Mouse (Mus musculus) frontal cortex, postnatal 14 days (tissue): ENCODE measurements around the gene Ppp2ca.

ENCODE experiments used
- DNase-seq, 2 experiments: peaks; one replicate each; pipeline ENCODE4 v3.0.0; 2022; ENCODE audit warnings: low spot score in 2 of 2

The Ppp2ca gene

DNA sequence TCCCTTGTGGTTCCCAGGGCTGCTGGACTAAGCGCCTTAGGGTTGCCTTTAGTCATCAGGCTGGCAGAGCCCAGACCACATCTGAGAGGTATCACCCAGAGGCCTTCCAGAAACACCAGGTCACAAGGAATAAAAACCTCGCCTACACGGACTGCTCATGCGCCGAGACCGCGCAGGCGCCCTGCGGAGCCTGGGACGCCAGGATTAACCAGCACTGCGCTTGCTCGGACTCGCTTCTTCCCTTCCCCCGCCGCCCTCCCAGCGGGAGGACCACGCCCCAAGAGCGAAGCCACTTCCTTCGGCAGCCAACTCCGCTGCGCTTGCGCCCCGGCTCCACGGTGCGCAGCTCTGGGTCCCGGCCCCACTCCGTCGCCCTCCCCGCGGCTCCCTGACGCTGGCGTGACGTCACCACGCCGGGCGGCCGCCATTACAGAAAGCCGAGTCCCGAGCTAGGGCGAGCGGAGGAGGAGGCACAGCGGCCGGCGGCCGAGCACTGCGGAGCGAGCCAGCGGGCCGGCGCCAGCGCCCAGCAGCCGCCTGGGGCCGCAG, at the start of gene Ppp2ca:
Gene Ppp2ca, plus strand, starts transcription at position 284 of the 549 bp plus-strand sequence.
- DNase-seq = peak; percentile 97

DNA sequence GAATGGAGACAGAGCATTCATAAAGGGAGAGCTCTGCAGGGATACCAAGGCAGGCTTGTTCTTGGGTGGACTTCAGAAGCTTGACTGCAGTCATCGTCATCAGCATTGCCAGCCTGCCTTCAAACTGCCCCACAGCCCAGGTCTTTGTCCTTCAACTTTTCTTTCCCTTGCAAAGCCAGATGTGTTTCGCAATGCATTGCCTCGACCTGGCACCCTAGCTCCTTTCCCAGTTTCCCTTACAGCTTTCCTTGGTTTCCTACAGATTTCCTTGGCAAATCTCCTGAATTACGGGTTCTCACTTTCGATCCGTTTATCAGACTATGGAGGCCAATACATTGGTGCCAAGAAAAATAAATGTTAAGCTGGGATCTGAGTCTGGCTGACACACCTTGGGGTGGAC, 45.1 kb upstream of the Ppp2ca start:
- no peak for DNase-seq

GRCm38 (mm10) chr11:52054728-52055127, 43.8 kb upstream of the Ppp2ca start:
- no peak for DNase-seq

DNA sequence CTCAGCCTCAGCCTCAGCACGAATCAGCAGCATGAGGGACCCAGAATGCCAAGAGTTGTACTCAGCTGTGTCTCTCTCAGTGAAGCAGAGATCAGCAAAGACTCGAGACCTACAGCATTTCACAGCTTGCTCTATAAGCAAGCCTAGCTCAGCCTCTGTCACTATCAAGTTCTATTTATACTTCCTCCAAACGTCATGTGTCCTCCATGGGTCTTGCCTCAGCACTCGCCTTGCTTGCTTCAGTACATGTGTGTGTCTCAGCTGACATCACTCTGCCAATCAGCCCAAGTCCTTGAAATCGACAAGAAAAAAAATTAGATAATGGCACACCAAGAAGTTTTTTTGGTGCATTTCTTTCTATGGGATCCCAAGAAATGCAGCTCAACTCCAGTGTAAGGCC, 42.3 kb upstream of the Ppp2ca start:
- no peak for DNase-seq

DNA sequence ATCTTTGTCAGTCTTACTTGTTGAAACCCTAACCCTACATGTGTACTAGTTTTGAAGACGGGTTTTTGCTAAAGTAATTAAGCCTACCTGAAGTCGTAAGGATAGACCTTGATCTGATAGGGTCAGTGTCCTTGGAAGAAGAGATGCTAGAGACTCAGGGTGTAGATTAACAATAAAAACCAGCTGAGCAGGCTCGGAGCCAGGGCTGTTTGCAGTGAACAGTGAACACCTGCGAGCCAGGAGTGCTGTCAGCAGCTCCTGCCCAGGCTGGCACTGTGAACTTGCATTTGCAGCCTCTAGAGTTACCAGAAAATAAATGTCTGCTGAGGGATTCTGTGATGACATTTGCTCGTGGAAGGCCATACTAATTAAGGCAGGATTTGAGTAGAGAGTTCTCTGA, 39.5 kb upstream of the Ppp2ca start:
- no peak for DNase-seq

DNA sequence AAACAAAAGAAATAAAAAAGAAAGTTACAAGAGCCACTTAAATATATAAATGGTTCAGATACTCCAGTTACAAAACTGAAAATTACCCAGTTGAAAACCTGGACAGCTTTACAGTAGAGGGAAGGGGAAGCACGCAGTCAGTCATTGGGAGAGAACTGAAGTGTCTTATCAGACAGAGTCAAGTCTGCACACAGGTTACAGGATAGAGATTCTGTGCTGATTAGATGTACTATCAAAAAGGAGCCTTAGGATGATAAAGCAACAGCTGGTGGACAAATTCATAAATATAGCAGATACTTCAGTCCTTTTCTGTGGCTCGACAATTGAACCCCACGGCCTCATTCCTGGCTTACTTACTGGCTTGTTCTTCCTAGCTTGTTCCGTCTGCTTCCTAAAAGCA, 38.2 kb upstream of the Ppp2ca start:
- no peak for DNase-seq

DNA sequence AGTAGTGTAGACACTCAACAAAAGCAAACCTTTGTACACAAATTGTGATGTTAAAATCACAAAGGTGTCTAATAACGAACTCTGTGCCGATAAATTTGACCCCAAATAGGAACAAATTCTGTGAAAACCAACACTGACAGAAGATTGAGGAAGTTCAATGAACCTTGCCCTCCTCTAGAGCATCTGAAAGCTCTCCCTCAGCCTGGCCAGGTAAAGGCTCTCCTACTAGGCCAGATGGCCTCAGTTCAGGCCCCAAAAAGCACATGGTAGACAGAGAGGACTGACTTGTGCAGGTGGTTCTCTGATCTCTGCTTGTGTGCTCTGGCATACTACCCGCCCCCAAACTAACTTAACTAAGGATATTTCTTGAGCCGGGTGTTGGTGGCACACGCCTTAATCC, 36.1 kb upstream of the Ppp2ca start:
- DNase-seq = no peak

DNA sequence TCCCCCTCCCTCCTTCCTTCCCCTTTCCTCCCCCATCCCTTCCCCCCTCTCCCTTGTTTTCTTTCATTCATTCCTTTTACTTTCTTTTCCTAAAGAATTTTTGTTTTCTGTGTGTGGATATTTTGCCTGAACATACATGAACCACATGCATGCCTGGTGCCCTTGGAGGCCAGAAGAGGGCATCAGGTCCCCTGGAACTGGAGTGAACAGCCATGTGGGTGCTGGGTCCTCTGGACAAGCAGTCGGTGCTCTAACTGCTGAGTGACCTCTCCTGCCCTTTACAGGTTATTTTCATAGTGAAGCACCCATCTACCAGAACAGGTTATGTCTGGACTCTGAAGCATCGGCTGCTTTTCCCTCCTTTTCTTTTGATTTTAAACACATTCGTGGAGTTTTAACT, 34.1 kb upstream of the Ppp2ca start:
- no peak for DNase-seq

GRCm38 (mm10) chr11:52065841-52066240, 32.6 kb upstream of the Ppp2ca start:
- no peak for DNase-seq

DNA sequence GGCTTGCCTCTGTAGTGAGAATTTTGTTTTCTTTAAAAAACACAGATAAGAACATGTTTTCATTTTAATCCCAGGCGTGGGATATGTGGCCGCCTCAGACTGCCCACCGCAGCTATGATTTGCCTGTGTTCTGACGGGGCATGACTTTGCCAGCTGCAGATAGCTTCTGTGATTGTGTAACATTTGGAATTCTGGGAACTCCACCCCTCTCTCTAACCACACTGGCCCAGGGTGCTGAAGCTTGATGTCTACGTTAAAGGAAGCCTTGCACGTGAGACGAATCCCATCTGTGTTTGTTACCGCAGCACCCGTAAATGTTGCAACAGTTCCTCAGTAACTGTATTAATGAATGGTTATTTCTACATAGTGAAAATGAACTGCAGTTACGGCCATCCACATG, 26.7 kb upstream of the Ppp2ca start:
- DNase-seq = no peak

DNA sequence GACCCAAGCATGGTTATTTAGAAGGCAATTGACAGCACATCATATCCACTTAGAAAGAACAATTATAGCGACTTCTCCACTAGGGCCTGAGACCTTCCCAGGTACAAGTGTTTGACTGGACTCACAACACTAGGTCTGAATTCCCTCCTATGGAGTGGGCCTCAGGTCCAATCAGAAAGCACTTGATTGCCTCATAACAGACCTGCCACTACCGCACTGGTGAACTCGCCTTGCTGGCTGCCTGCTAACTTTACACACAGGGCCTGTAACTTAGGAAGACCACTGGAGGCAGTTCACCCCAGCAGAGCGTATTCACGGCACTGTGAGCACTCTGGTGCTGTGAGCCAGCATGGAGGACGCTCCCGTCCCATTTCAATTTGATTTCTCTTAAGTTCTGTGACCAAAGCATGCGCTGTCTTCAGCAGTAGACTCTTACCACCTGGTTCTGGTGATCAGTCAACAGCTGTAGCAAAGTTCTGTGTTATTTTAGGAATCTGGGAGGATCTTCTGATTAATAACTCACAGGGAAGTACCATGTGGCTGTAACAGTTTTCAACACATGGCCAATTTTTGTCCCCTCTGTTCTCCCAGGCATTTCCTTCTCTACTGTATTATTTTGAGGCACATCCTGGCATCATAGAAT, 24.8 kb upstream of the Ppp2ca start:
- no peak for DNase-seq

- DNase-seq = no peak
These were observed 23.6 kb upstream of the Ppp2ca start for GRCm38 (mm10) chr11:52074626-52075470.

- no peak for DNase-seq
These were observed 22.5 kb upstream of the Ppp2ca start for GRCm38 (mm10) chr11:52075794-52076633.

DNA sequence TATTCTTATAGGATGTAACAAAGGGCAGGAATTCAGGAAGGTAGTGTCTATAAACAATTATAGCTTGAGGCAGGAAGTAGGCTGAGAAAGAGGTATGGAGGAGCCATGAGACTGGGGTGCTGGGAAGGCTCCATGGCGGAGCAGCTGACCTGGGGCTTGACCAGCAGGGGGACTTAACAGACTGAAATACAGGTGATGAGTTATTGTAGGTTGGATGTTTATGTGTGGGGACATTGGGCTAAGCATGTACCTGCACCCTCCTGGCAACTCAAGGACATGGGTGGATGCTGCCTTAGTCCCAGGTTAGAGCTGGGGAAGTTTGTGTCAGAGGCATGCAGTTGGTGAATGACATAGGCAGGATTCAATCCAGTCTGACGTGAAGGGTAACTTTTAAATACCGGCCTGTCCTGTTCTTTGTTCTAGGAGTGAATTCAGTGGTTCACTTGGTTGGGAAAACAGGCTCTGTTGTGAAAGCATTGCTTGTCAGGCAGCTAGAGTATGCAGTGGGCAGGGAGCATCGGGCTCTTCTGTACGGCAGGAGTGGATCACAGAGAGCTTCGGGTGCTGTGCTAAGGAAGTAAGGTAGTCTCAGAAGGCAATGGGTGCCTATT, 21.6 kb upstream of the Ppp2ca start:
- no peak for DNase-seq

- DNase-seq = no peak
These were observed 20.5 kb upstream of the Ppp2ca start for GRCm38 (mm10) chr11:52077939-52078338.

GRCm38 (mm10) chr11:52079978-52080377, 18.5 kb upstream of the Ppp2ca start:
- no peak for DNase-seq

DNA sequence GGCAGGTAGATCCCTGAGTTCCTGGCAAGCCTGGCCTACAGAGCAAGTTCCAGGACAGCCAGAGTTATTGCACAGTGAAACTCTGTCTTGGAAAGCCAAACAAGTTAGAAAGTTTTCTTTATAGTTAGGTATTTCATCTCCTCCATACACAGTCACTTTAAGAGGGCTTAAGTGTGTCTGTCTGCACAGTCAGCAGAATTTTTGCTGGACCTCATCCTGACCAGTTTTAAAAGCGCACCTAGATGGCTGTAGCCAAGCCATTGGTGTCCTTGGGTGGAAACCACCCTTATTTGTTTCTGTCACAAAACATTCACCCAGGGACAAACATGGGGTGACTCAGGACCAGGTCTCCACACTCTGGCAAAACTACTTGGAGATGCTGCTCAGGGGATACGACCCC, 17.8 kb upstream of the Ppp2ca start:
- DNase-seq = no peak

GRCm38 (mm10) chr11:52085857-52086203, 12.7 kb upstream of the Ppp2ca start:
- no peak for DNase-seq

DNA sequence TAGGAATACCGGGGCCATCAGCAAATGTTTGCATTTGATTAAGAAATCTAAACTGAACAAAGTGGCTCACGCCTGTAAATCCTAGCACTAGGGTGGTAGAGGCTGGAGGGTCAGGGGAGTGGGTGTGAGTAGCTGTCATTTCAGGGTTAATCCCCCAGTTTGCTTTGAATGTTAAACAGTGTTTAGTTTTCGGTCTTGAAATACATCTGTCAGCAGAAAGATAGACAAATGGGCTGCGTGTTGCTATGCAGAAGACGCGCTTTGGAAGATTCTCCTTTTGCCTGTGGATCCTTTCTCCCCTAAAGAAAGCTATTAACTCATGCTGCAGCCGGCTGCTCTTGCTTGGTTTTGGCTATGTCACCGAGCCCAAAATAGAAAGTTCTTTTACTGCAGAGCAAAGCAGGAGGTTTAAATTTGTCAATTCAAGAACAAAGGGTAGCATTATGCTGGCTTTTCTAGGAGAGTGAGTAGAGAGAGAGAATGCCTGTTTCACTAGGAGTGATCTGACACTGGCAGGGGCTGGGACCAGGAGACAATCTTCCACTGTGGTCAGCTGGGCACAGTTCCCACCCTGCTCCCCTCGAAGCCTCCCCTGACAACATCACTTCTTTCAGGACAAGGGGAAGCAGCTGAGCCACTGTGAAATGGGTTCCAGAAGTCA, 12.1 kb upstream of the Ppp2ca start:
- peak; percentile 37 to 56 for DNase-seq

DNA sequence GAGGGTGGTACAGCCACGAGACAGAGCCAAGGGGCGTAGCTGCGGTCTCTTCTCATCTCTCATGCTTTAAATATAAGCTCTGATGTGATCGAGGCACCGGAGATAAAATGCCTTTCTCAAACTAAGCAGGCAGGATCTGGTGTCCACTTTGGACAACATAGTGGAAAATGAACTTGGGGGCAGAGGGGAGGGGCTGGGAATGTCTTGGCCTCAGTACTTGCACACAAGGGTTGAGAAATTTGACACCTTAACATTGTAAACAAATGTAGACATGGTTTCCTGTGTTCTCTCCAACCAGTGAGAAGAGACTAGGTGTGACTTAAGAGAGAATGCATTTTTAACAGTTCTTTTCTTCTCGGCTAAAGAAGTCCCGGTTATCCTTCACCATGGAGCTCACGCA, 9.2 kb upstream of the Ppp2ca start:
- no peak for DNase-seq

- DNase-seq = no peak
These were observed 7.2 kb upstream of the Ppp2ca start for GRCm38 (mm10) chr11:52091261-52091660.
